In the genomic region with DNA sequence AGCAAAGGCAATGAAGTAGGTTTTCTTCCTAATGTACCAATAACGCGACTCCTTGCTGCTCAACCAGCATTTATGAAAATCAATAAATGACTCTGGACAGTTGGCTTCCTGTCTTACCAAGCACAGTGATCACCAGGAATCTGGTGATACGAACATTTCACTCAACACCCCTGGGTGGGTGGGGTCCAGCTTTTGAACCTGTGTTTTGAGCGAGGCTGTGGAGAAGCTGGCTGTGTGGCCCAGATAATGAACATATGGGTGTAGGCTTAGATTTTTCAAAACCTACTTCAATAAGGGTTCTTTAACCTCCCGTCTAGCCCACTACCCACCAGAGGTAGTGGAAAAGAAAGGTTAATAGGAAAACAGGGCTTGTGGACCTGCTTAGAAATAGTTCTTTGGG, we compare ENCODE assay signal across 22 mouse cellular contexts. TPM values are rescaled to one million over a fixed set of nuclear protein-coding genes. Genes with fewer than 3 reads are reported as not detected.
DNase-seq lines count a peak whose midpoint lies in the region; ATAC-seq and TF ChIP-seq lines count a peak whose summit lies in the region.
"Had no signal": no experiment of that assay in that cellular context is flagged by ENCODE, and none has a peak within 500 bp of the region (broad histone marks: within the 10 kb centered on the region; RNA-seq: fewer than 3 reads in every experiment).

No protein-coding gene starts in this region.

- 75% methylated on average over 5 of the region's 5 CpGs for WGBS in heart, embryonic 10.5 days
- 81% methylated on average over 5 of the region's 5 CpGs for WGBS in heart, embryonic 12.5 days
- 35% methylated on average over 5 of the region's 5 CpGs for WGBS in liver, embryonic 14.5 days (ENCODE audit: insufficient replicate concordance)
- WGBS in hindbrain, embryonic 10.5 days = 89% methylated on average over 5 of the region's 5 CpGs

- peaks cover 11% of the 10 kb centered on the region; the same call in 1 of the 2 replicates for H3K4me1 ChIP-seq in heart, embryonic 10.5 days
- peaks cover 8% of the 10 kb centered on the region for H3K4me1 ChIP-seq in heart, embryonic 12.5 days (replicated peaks)
- H3K4me1 ChIP-seq in liver, embryonic 14.5 days (replicated peaks; ENCODE audit: control insufficient read depth in 2 of 2, insufficient read depth in 2 of 2, low read length in 1 of 2) = peaks cover 62% of the 10 kb centered on the region in 2 experiments
- peaks cover 12% of the 10 kb centered on the region for H3K4me1 ChIP-seq in hindbrain, embryonic 10.5 days (replicated peaks)
- H3K4me1 ChIP-seq: embryonic facial prominence, embryonic 15.5 days had no signal

- TF ChIP-seq CTCF in liver, embryonic 14.5 days (IDR thresholded peaks at IDR 0.05; ENCODE audit: low read depth) = no peak
- no peak for TF ChIP-seq CTCF in left cerebral cortex, adult 2 months (IDR thresholded peaks at IDR 0.05)

- no peak overlapping the region for H3K4me2 ChIP-seq in heart, embryonic 12.5 days
- H3K4me2 ChIP-seq in liver, embryonic 14.5 days (ENCODE audit: low read depth) = peak overlapping the region; percentile 57
- H3K4me2 ChIP-seq: embryonic facial prominence, embryonic 15.5 days; forebrain, embryonic 13.5 days; heart, embryonic 11.5 days; hindbrain, embryonic 12.5 days had no signal

- peak; percentile 84 for DNase-seq in heart, embryonic 10.5 days (ENCODE audit: low spot score)
- DNase-seq in liver = peak; percentile 87
- peak; percentile 69 to 79 (median 76) for DNase-seq in liver, embryonic 14.5 days (ENCODE audit: low read depth in 3 of 3, low spot score in 3 of 3)
- DNase-seq in hindbrain, embryonic 10.5 days (ENCODE audit: low spot score) = no peak
- no peak for DNase-seq in left cerebral cortex, adult 2 months (ENCODE audit: extremely low spot score in 1 of 2, low spot score in 2 of 2)
- no peak for DNase-seq in retina, postnatal 1 day
- DNase-seq: adrenal gland, adult 2 months; adrenal gland, postnatal 25 days; cerebellum, adult 11-12 months; cerebellum, adult 9-10 months; embryo, embryonic 11 days; forebrain, postnatal 0 days; gastrocnemius, adult 2 months; gastrocnemius, postnatal 25 days had no signal

- H3K27me3 ChIP-seq in heart, embryonic 10.5 days (ENCODE audit: insufficient read depth, poor library complexity, severe bottlenecking) = no peaks in the 10 kb centered on the region
- H3K27me3 ChIP-seq in heart, embryonic 12.5 days (replicated peaks) = no peaks in the 10 kb centered on the region
- no peaks in the 10 kb centered on the region for H3K27me3 ChIP-seq in liver, embryonic 14.5 days (ENCODE audit: control insufficient read depth, insufficient read depth, low read length)
- peaks cover 14% of the 10 kb centered on the region for H3K27me3 ChIP-seq in hindbrain, embryonic 10.5 days (ENCODE audit: insufficient read depth, poor library complexity, severe bottlenecking)
- H3K27me3 ChIP-seq: embryonic facial prominence, embryonic 15.5 days; forebrain, embryonic 13.5 days had no signal

- H3K27ac ChIP-seq in heart, embryonic 10.5 days = no peak overlapping the region
- H3K27ac ChIP-seq in heart, embryonic 12.5 days (ENCODE audit: poor library complexity, severe bottlenecking) = no peak overlapping the region
- H3K27ac ChIP-seq in liver, embryonic 14.5 days = peak overlapping the region; percentile 87
- H3K27ac ChIP-seq in hindbrain, embryonic 10.5 days = no peak overlapping the region
- no peak overlapping the region for H3K27ac ChIP-seq in left cerebral cortex, adult 2 months
- H3K27ac ChIP-seq: embryonic facial prominence, embryonic 15.5 days; forebrain, embryonic 13.5 days; gastrocnemius, adult 2 months; hindbrain, embryonic 12.5 days had no signal

- peak; percentile 72 for TF ChIP-seq EP300 in liver, embryonic 14.5 days (IDR thresholded peaks at IDR 0.05; ENCODE audit: low read depth)

- no peak for ATAC-seq in heart, embryonic 12.5 days (ENCODE audit: insufficient number of reproducible peaks, low FRiP score)
- ATAC-seq in liver, embryonic 14.5 days (ENCODE audit: insufficient read depth) = peak; percentile 50
- ATAC-seq: forebrain, embryonic 13.5 days; forebrain, postnatal 0 days; hindbrain, embryonic 16.5 days; inflammation-experienced regulatory T-cells, adult 6 months; intestine, postnatal 0 days had no signal

- no peak overlapping the region for H3K4me3 ChIP-seq in heart, embryonic 10.5 days
- no peak overlapping the region for H3K4me3 ChIP-seq in heart, embryonic 12.5 days
- H3K4me3 ChIP-seq in liver, embryonic 14.5 days (ENCODE audit: insufficient read depth in 1 of 2, low read depth in 2 of 2, low read length in 2 of 2) = peak overlapping the region in 1 of 2 experiments; percentile 12; a peak in 1 of 4 replicates
- H3K4me3 ChIP-seq in hindbrain, embryonic 10.5 days = no peak overlapping the region
- H3K4me3 ChIP-seq in left cerebral cortex, adult 2 months = no peak overlapping the region
- H3K4me3 ChIP-seq: embryonic facial prominence, embryonic 15.5 days; forebrain, embryonic 13.5 days; gastrocnemius, adult 2 months; hindbrain, embryonic 12.5 days had no signal

- intact Hi-C loops in left cerebral cortex, adult 2 months (cut with DNase I) = no loop called here

- H3K9ac ChIP-seq in heart, embryonic 12.5 days = no peak overlapping the region
- peak overlapping the region; percentile 38 for H3K9ac ChIP-seq in liver, embryonic 14.5 days (replicated peaks)
- H3K9ac ChIP-seq: embryonic facial prominence, embryonic 15.5 days; forebrain, embryonic 13.5 days; forebrain, postnatal 0 days; hindbrain, embryonic 12.5 days had no signal

- H3K9me3 ChIP-seq in heart, embryonic 10.5 days = no peaks in the 10 kb centered on the region
- 0 out of 2 replicates have a peak, but pooled peaks cover 6% of the 10 kb centered on the region for H3K9me3 ChIP-seq in heart, embryonic 12.5 days (replicated peaks)
- no peaks in the 10 kb centered on the region for H3K9me3 ChIP-seq in liver, embryonic 14.5 days (ENCODE audit: control insufficient read depth, low read length)
- H3K9me3 ChIP-seq in hindbrain, embryonic 10.5 days = peaks cover 8% of the 10 kb centered on the region
- H3K9me3 ChIP-seq: embryonic facial prominence, embryonic 15.5 days; forebrain, embryonic 13.5 days; hindbrain, embryonic 12.5 days had no signal

- no peaks in the 10 kb centered on the region for H3K36me3 ChIP-seq in heart, embryonic 10.5 days
- no peaks in the 10 kb centered on the region for H3K36me3 ChIP-seq in heart, embryonic 12.5 days
- no peaks in the 10 kb centered on the region for H3K36me3 ChIP-seq in liver, embryonic 14.5 days (replicated peaks; ENCODE audit: control insufficient read depth, insufficient read depth, low read depth)
- H3K36me3 ChIP-seq in hindbrain, embryonic 10.5 days = no peaks in the 10 kb centered on the region
- H3K36me3 ChIP-seq: embryonic facial prominence, embryonic 15.5 days; hindbrain, embryonic 12.5 days had no signal

RNA-seq across cellular contexts. Expression of a gene that starts 4.5 kb away (rescaled TPM):
- polyA plus RNA-seq in heart, embryonic 10.5 days (2016; fragmentation: Nextera tagmentation; extraction: Ambion mirVana) = 133 and 207 TPM in 2 replicates
- 165 and 166 TPM in 2 replicates for polyA plus RNA-seq in heart, embryonic 12.5 days (2016; fragmentation: Nextera tagmentation; extraction: Ambion mirVana)
- 116 and 155 TPM in 2 replicates for polyA plus RNA-seq in liver, embryonic 14.5 days (2012; rRNA removed)
- polyA plus RNA-seq in liver, embryonic 14.5 days (2014; fragmentation: Nextera tagmentation; extraction: Ambion mirVana) = 295 and 311 TPM in 2 replicates
- 38.3 and 44.1 TPM in 2 replicates for polyA plus RNA-seq in hindbrain, embryonic 10.5 days (2016; fragmentation: Nextera tagmentation; extraction: Ambion mirVana)
- 10 to 100 TPM; 46.0 to 50.6 TPM for total RNA-seq in left cerebral cortex, adult 2 months (2021)

Comparison
In these comparisons a context has a peak if more than half of its experiments do, and no peak if none do; other contexts are left out.
1. DNase-seq: peak in heart, embryonic 10.5 days (single experiment), liver (single experiment) and liver, embryonic 14.5 days (3 of 3); none in hindbrain, embryonic 10.5 days (single experiment), left cerebral cortex, adult 2 months (0 of 2) and retina, postnatal 1 day (single experiment).